Mouse (Mus musculus): Measurements from ENCODE around the gene Olfr91.

- TF ChIP-seq CTCF (IDR thresholded peaks at IDR 0.05; ENCODE audit: control insufficient read depth, insufficient read depth, insufficient replicate concordance, low read depth, low read length) (no peak), POLR2A (IDR thresholded peaks at IDR 0.05; ENCODE audit: control insufficient read depth, low read depth, low read length) (no peak)
Measured at GRCm38 (mm10) chr17:37067861-37068260, 30.2 kb downstream of the Olfr91 start.

Measured in testis, adult 2 months (tissue).